Mouse (Mus musculus): ENCODE data around the gene Pdcd2l.

Gene Pdcd2l

GRCm38 (mm10) chr7:34139493-34139892 lies 57.0 kb downstream of the Pdcd2l start:
- no peak for DNase-seq (ENCODE audit: low spot score)
